Mouse (Mus musculus) lung, postnatal 36 days (tissue): ENCODE data around the gene Spata1.

ENCODE experiments used
- DNase-seq: peaks from one replicate; pipeline ENCODE4 v3.0.0; 2022; ENCODE audit warnings: mixed read lengths

Gene Spata1

DNA sequence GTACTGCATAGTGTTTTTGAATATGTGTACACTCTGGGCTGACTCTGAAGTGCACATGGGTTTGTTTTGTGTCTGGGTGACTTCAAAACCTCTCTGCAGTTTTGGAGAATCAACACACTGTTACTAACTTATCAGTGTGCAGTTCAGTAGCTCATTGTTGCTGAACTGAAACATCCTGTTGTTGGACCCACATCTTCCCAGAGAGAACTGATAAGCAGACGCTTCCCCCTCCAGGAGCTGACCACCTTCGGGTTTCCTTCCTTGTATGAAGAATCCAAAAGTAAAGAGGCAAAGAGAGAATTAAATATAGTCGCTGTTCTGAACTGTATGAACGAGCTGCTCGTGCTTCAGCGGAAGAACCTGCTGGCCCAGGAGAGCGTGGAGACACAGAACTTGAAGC lies 80.7 kb downstream of the Spata1 start:
- DNase-seq, result no peak

GRCm38 (mm10) chr3:146417873-146418272 lies 81.7 kb downstream of the Spata1 start:
- no peak for DNase-seq

- DNase-seq, result no peak
These were observed 85.0 kb downstream of the Spata1 start for GRCm38 (mm10) chr3:146414555-146414954.

GRCm38 (mm10) chr3:146413992-146414391 lies 85.6 kb downstream of the Spata1 start:
- DNase-seq, result no peak

GRCm38 (mm10) chr3:146413016-146413415 lies 86.5 kb downstream of the Spata1 start:
- DNase-seq, result no peak

DNA sequence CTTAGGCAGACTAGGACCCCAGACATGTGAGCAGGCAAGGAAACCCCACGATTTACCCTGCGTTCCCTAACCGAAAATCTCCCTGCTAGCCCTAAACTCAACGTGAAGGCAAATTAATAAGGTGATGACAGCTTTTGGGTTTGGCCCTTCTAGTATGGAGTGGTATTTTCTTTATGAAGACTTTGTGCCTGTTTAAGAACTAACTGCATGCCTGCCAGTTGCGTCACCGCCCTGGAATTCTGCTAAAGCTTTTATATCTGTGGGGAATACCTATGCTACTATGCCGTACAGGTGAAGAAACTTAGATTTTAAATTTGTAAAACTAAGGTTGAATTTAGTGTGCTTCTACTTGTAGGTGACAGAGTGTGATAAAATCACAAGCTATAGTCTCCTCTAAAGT lies 87.1 kb downstream of the Spata1 start:
- DNase-seq, result no peak

DNA sequence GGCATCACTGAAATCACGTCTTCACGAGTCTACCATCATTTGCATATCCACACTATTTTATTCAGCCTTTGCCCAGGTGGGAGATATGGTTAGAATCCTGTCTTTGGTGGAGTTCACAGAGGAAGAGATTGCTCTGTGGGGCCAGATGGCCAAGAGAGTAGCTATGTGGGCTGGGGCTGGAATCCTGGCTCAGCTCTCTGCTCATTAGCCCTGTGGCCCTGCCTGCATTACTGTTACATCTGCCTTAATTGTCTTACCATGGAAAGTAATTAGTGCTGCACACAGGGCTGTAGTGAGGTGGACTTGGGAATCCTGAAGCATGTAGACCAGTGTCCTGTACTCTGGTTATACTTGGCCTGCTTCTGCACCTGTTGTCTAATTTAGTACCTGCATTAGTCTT lies 87.5 kb downstream of the Spata1 start:
- no peak for DNase-seq

DNA sequence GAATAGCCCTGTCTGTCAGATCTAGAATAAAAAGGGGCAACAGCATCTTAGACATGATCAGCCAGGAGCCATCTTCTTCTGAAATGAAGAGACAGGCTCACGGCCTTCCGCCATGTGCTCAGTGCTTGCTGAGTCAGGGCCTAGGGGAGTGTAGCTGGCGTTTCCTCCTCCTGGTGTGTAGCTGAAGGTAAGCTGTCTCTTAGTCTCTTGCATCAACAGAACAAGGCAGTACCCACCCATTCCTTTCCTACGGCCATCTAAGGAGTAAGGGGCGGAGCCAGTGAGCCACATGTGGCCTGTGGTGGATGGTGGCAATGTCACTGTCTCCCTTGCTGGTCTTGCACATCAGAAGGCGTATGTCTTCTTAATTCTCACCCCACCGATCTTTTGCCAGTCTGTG lies 89.4 kb downstream of the Spata1 start:
- DNase-seq, result peak; percentile 16
